In the genomic region with DNA sequence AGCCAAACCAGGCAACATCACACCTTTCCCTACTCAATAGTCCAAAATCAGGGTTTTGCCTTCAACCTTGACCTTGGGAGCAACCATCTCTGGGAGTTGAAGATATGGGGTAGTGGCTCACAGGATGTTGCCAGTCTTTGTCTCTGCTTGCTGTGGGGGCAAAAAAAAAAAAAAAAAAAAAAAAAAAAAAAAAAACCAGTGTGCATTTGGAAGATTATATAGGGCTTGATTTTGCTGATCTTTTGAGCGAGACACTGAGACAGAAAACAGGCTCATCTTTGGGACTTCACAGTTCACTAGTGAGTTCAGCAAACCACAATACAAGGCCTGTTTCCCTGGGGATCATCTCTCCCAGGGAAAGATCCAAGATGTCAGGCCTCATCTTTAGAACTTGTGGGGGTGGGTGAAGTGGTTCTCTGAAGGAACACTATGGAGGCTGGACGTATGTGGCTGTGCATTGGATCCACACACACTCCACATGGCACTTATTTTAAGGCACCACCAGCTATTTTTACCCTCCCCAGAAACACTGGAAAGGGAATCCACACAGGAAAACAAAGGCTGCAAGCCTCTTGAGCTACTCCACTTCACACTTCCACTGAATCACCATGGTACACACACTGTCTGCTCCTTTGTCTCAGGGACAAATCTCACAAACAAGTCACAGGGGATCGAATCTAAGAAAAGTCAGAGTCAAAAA, we compare ENCODE assay signal across 12 mouse cellular contexts.
A peak's percentile ranks its signal among the peaks of the same experiment; 100 is the strongest.
DNase-seq lines count a peak whose midpoint lies in the region; ATAC-seq and TF ChIP-seq lines count a peak whose summit lies in the region.
"Had no signal": no experiment of that assay in that cellular context is flagged by ENCODE, and none has a peak within 500 bp of the region (broad histone marks: within the 10 kb centered on the region; RNA-seq: fewer than 3 reads in every experiment).

No protein-coding gene starts in this region.

- H3K4me1 ChIP-seq in heart, embryonic 11.5 days (ENCODE audit: control insufficient read depth, insufficient read depth, low read length) = peaks cover 71% of the 10 kb centered on the region
- peaks cover 30% of the 10 kb centered on the region for H3K4me1 ChIP-seq in heart, adult 2 months (ENCODE audit: control insufficient read depth, insufficient read depth, low read length)
- peaks cover 17% of the 10 kb centered on the region for H3K4me1 ChIP-seq in ES-Bruce4 (ENCODE audit: control insufficient read depth, insufficient read depth, low read length)
- peaks cover 62% of the 10 kb centered on the region for H3K4me1 ChIP-seq in embryonic facial prominence, embryonic 15.5 days
- H3K4me1 ChIP-seq: forebrain, embryonic 15.5 days had no signal

- H3K9ac ChIP-seq in heart, embryonic 11.5 days (ENCODE audit: low read depth, low read length) = no peak overlapping the region
- no peak overlapping the region for H3K9ac ChIP-seq in heart, adult 2 months (ENCODE audit: low read depth, low read length)
- no peak overlapping the region for H3K9ac ChIP-seq in ES-Bruce4 (ENCODE audit: low read depth, poor library complexity, severe bottlenecking)
- H3K9ac ChIP-seq in embryonic facial prominence, embryonic 15.5 days = no peak overlapping the region
- H3K9ac ChIP-seq: forebrain, embryonic 15.5 days had no signal

- H3K4me2 ChIP-seq in heart, embryonic 11.5 days = no peak overlapping the region
- H3K4me2 ChIP-seq in embryonic facial prominence, embryonic 15.5 days (replicated peaks) = no peak overlapping the region
- H3K4me2 ChIP-seq: forebrain, embryonic 15.5 days had no signal

- ATAC-seq in heart, embryonic 11.5 days (replicated peaks; ENCODE audit: insufficient number of reproducible peaks, low FRiP score, low TSS enrichment) = no peak
- no peak for ATAC-seq in embryonic facial prominence, embryonic 15.5 days (ENCODE audit: insufficient number of reproducible peaks, low FRiP score, low TSS enrichment, low read depth)
- ATAC-seq: forebrain, embryonic 15.5 days had no signal

- DNase-seq in heart, adult 2 months = no peak
- DNase-seq in layer of hippocampus, adult 2 months (ENCODE audit: low spot score in 2 of 2) = no peak
- DNase-seq in layer of hippocampus, postnatal 14 days (ENCODE audit: low spot score in 2 of 2) = no peak
- no peak for DNase-seq in cerebellum, postnatal 4 days (ENCODE audit: low spot score in 2 of 2)
- DNase-seq in embryo, embryonic 10.5 days (ENCODE audit: low spot score) = no peak
- DNase-seq: adrenal gland, adult 8-10 months; lung, postnatal 36 days had no signal

- TF ChIP-seq POLR2A in heart, adult 2 months (IDR thresholded peaks at IDR 0.05; ENCODE audit: insufficient read depth, low read depth, low read length) = no peak
- TF ChIP-seq POLR2A in ES-Bruce4 (IDR thresholded peaks at IDR 0.05; ENCODE audit: insufficient read depth, low read length) = no peak

- no peaks in the 10 kb centered on the region for H3K9me3 ChIP-seq in heart, embryonic 11.5 days (replicated peaks; ENCODE audit: control insufficient read depth, low read length)
- H3K9me3 ChIP-seq in ES-Bruce4 (replicated peaks; ENCODE audit: control insufficient read depth, insufficient read depth, low read length, poor library complexity, severe bottlenecking) = peaks cover 21% of the 10 kb centered on the region
- H3K9me3 ChIP-seq in embryonic facial prominence, embryonic 15.5 days (replicated peaks) = no peaks in the 10 kb centered on the region
- H3K9me3 ChIP-seq: forebrain, embryonic 15.5 days had no signal

- no peak overlapping the region for H3K4me3 ChIP-seq in heart, embryonic 11.5 days (ENCODE audit: low read depth, low read length)
- no peak overlapping the region for H3K4me3 ChIP-seq in heart, adult 2 months
- H3K4me3 ChIP-seq in layer of hippocampus, adult 2 months = no peak overlapping the region
- no peak overlapping the region for H3K4me3 ChIP-seq in ES-Bruce4 (ENCODE audit: low read depth, low read length)
- H3K4me3 ChIP-seq in embryonic facial prominence, embryonic 15.5 days (replicated peaks) = no peak overlapping the region
- H3K4me3 ChIP-seq: forebrain, embryonic 15.5 days had no signal

- TF ChIP-seq CTCF in heart, adult 2 months (IDR thresholded peaks at IDR 0.05) = no peak
- no peak for TF ChIP-seq CTCF in layer of hippocampus, adult 2 months (conservative IDR thresholded peaks at IDR 0.05)
- no peak for TF ChIP-seq CTCF in ES-Bruce4 (IDR thresholded peaks at IDR 0.05; ENCODE audit: low read depth, low read length)

- no peaks in the 10 kb centered on the region for H3K36me3 ChIP-seq in heart, embryonic 11.5 days (ENCODE audit: control insufficient read depth, insufficient read depth, low read length)
- peaks cover 10% of the 10 kb centered on the region for H3K36me3 ChIP-seq in heart, adult 2 months (ENCODE audit: control insufficient read depth, insufficient read depth, low read length)
- H3K36me3 ChIP-seq in ES-Bruce4 (ENCODE audit: control insufficient read depth, insufficient read depth, low read length, poor library complexity, severe bottlenecking) = peaks cover 27% of the 10 kb centered on the region
- H3K36me3 ChIP-seq in embryonic facial prominence, embryonic 15.5 days = no peaks in the 10 kb centered on the region
- H3K36me3 ChIP-seq: forebrain, embryonic 15.5 days had no signal

- H3K79me2 ChIP-seq in heart, adult 2 months (replicated peaks; ENCODE audit: control insufficient read depth, insufficient read depth, low read length) = peaks cover 3% of the 10 kb centered on the region

- no peaks in the 10 kb centered on the region for H3K27me3 ChIP-seq in heart, embryonic 11.5 days (ENCODE audit: control insufficient read depth, insufficient read depth, low read length)
- H3K27me3 ChIP-seq in heart, adult 2 months (ENCODE audit: control insufficient read depth, insufficient read depth, low read length) = no peaks in the 10 kb centered on the region
- H3K27me3 ChIP-seq in ES-Bruce4 (ENCODE audit: control insufficient read depth, insufficient read depth, low read length, poor library complexity, severe bottlenecking) = no peaks in the 10 kb centered on the region
- H3K27me3 ChIP-seq in embryonic facial prominence, embryonic 15.5 days = no peaks in the 10 kb centered on the region
- H3K27me3 ChIP-seq: forebrain, embryonic 15.5 days; Patski had no signal

- H3K27ac ChIP-seq in heart, embryonic 11.5 days (ENCODE audit: low read depth, low read length) = peak overlapping the region; percentile 64
- no peak overlapping the region for H3K27ac ChIP-seq in heart, adult 2 months
- peak overlapping the region; percentile 25; the same call in 1 of the 2 replicates for H3K27ac ChIP-seq in layer of hippocampus, adult 2 months
- peak overlapping the region; percentile 34; the same call in 1 of the 2 replicates for H3K27ac ChIP-seq in ES-Bruce4 (ENCODE audit: insufficient read depth, low read length)
- 0 out of 2 replicates have a peak overlapping the region, but pooled peaks have one; percentile 3 for H3K27ac ChIP-seq in embryonic facial prominence, embryonic 15.5 days (replicated peaks)
- H3K27ac ChIP-seq: forebrain, embryonic 15.5 days had no signal

- 56% methylated on average over 3 of the region's 3 CpGs for WGBS in heart, embryonic 11.5 days (ENCODE audit: insufficient replicate concordance)
- 57% methylated on average over 3 of the region's 3 CpGs for WGBS in heart, adult 2 months
- WGBS in embryonic facial prominence, embryonic 15.5 days = 73% methylated on average over 3 of the region's 3 CpGs

- intact Hi-C loops in heart, adult 2 months (cut with DNase I) = no loop called here

- no peak for TF ChIP-seq EP300 in heart, adult 2 months (IDR thresholded peaks at IDR 0.05; ENCODE audit: insufficient read depth, low read depth, low read length)
- no peak for TF ChIP-seq EP300 in ES-Bruce4 (IDR thresholded peaks at IDR 0.05; ENCODE audit: insufficient read depth, low read depth, low read length)
